Mouse (Mus musculus): Measurements from ENCODE around the gene Abhd2. TPM values are rescaled to one million over a fixed set of nuclear protein-coding genes. Genes with fewer than 3 reads are reported as not detected.

Abhd2 gene
- polyA plus RNA-seq (2012; rRNA removed), result 12.8 and 13.5 TPM in 2 replicates

DNA sequence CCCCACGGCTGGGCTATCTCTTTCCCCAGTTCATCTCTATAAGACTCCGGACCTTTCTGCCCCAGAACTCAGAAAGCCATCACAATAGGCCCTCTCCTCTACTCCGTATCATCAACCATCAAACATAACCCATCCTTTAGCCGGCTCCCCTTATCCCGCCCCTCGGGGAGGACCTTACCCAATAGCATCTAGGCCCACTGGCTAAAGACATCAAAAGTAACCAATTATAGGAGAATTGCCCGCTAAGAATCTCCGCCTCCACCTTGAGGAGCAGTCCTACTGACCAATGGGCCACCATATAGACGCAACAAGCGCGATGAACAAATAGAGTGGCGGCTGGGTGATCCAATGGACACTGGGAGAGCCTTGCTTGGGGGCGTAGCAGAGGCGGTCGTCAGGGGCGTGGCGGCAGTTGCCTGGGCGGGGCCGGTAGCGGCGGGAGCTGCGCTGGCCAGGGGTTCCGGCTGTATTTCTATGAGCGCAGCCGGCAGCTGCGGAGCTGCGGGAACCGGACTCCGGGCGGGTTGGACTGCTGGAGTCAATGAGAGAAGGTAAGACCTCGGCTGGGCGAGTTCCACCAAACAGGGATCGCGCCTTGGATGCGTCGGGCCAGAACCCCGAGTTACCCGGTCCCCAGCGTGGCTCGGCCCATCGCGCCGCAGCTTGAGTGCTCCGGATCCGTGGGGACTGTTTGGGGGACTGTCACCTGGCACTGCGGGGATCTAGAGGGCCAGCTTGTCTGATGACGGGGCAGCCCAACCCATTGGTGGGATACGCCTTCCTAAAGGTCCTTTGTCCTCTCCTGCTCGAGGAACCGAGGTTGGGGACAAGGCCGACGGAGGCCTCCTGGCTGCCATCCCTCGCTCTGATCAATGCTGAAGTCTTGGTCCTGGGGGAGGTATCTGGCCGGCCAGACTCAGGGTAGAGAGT lies at the start of gene Abhd2:
Abhd2 (plus strand) TSS at position 411 of the 930 bp plus-strand sequence.
- under 1% methylated on average over 54 of the region's 54 CpGs for WGBS
- peaks cover 18% of the 10 kb centered on the region; the same call in 1 of the 2 replicates for H3K4me1 ChIP-seq (ENCODE audit: control insufficient read depth, insufficient read depth, insufficient read length)
- no peaks in the 10 kb centered on the region for H3K36me3 ChIP-seq (ENCODE audit: control insufficient read depth, insufficient read depth, low read length)
- H3K4me3 ChIP-seq (ENCODE audit: extremely low read depth, insufficient read depth, insufficient read length), result peak within 1 kb of the TSS; percentile 91
- peak; percentile 98 to 100 for DNase-seq (ENCODE audit: low read depth in 1 of 2, low spot score in 2 of 2)
- TF ChIP-seq POLR2A (IDR thresholded peaks at IDR 0.05; ENCODE audit: low read depth, low read length) (no peak; the same call in 1 of the 2 replicates), CTCF (IDR thresholded peaks at IDR 0.05; ENCODE audit: extremely low read depth, insufficient read depth, insufficient read length, insufficient replicate concordance) (no peak)
- no peaks in the 10 kb centered on the region for H3K27me3 ChIP-seq (ENCODE audit: control insufficient read depth, insufficient read depth, low read length)
- peak within 1 kb of the TSS; percentile 65 for H3K27ac ChIP-seq (ENCODE audit: insufficient read depth, low read length)

DNA sequence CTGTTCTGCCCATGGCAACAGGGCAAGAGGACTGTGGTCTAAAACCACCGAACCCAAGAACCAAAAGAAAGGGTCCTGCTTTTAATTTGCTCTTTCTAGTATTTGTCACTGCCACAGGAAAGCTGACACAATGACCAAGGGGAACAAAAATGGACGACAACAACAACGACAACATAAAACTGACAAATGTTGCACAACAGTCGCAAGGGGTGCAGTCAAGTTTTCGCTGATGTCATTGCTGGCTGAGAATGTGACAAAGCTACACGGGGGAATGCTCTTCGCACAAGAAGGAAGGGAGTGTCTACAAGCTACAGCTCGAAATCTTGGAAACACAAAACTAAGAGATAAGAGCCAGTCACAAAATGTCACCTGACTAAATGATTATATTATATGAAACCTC lies 47.5 kb upstream of the Abhd2 start:
- no peak for DNase-seq (ENCODE audit: low read depth in 1 of 2, low spot score in 2 of 2)
- TF ChIP-seq POLR2A (IDR thresholded peaks at IDR 0.05; ENCODE audit: low read depth, low read length), result no peak
- TF ChIP-seq CTCF (IDR thresholded peaks at IDR 0.05; ENCODE audit: extremely low read depth, insufficient read depth, insufficient read length, insufficient replicate concordance), result no peak
- no peaks in the 10 kb centered on the region for H3K4me1 ChIP-seq (ENCODE audit: control insufficient read depth, insufficient read depth, insufficient read length)
- WGBS, result 66% methylated on average over 8 of the region's 8 CpGs
- no peak overlapping the region for H3K27ac ChIP-seq (ENCODE audit: insufficient read depth, low read length)
- H3K27me3 ChIP-seq (ENCODE audit: control insufficient read depth, insufficient read depth, low read length), result no peaks in the 10 kb centered on the region
- H3K4me3 ChIP-seq (ENCODE audit: extremely low read depth, insufficient read depth, insufficient read length), result no peak overlapping the region
- H3K36me3 ChIP-seq (ENCODE audit: control insufficient read depth, insufficient read depth, low read length), result no peaks in the 10 kb centered on the region

DNA sequence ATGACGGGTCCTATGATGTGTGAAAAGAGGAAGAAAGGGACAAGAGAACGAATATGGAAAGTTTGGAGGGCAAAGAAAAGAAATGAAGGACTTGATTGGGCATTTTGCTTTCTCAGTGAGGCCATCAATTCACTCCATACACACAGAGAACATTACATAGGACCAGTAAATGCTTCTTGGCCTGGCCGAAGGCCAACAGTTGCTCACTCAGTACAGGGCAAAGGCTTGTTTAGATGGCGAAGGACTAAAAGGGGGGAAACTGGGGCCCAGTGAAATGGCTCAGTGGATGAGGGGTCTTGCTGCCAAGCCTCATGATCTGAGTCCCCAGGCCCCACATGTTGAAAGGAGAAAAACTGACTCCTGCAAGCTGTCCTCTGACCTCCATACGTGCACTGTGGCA lies 46.8 kb upstream of the Abhd2 start:
- no peak overlapping the region for H3K4me3 ChIP-seq (ENCODE audit: extremely low read depth, insufficient read depth, insufficient read length)
- DNase-seq (ENCODE audit: low read depth in 1 of 2, low spot score in 2 of 2), result no peak
- no peak overlapping the region for H3K27ac ChIP-seq (ENCODE audit: insufficient read depth, low read length)
- H3K4me1 ChIP-seq (ENCODE audit: control insufficient read depth, insufficient read depth, insufficient read length), result no peaks in the 10 kb centered on the region
- TF ChIP-seq CTCF (IDR thresholded peaks at IDR 0.05; ENCODE audit: extremely low read depth, insufficient read depth, insufficient read length, insufficient replicate concordance), result no peak
- TF ChIP-seq POLR2A (IDR thresholded peaks at IDR 0.05; ENCODE audit: low read depth, low read length), result no peak
- H3K27me3 ChIP-seq (ENCODE audit: control insufficient read depth, insufficient read depth, low read length), result no peaks in the 10 kb centered on the region
- no peaks in the 10 kb centered on the region for H3K36me3 ChIP-seq (ENCODE audit: control insufficient read depth, insufficient read depth, low read length)
- 74% methylated on average over 5 of the region's 5 CpGs for WGBS

DNA sequence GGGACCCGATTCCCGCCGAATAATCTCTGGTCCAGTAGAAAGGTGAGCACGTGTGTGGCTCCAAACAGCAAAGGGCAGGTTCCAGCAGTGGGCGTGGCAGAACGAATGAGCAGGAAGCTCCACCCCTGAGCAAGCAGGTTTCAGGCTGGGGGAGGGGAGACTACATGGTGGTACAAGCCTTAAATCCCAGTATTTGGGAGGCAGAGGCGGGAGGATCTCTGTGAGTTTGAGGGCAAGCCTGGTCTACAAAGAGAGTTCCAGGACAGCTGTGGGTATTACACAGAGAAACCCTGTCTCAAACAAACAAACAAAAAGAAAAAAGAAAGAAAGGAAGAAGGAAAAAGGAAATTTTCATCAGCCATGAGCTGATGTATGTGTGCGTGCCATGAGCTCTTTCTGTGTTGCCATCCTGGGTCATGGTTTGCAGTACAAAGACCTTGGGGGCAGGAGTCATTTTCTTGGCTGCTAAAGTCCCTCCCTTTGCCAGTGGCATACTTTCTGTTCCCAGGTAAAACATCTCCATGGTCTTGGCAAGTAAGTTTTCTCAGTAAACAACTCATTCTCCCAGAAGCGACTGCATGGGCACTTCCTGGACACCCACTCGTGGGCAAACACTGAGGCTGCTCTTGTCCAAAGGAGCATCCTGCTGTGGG lies 46.0 kb upstream of the Abhd2 start:
- Histone ChIP-seq H3K4me3 (ENCODE audit: extremely low read depth, insufficient read depth, insufficient read length) (no peak overlapping the region), H3K4me1 (ENCODE audit: control insufficient read depth, insufficient read depth, insufficient read length) (no peaks in the 10 kb centered on the region), H3K27me3 (ENCODE audit: control insufficient read depth, insufficient read depth, low read length) (no peaks in the 10 kb centered on the region), H3K27ac (ENCODE audit: insufficient read depth, low read length) (no peak overlapping the region), H3K36me3 (ENCODE audit: control insufficient read depth, insufficient read depth, low read length) (no peaks in the 10 kb centered on the region)
- no peak for DNase-seq (ENCODE audit: low read depth in 1 of 2, low spot score in 2 of 2)
- TF ChIP-seq POLR2A (IDR thresholded peaks at IDR 0.05; ENCODE audit: low read depth, low read length), result no peak
- no peak for TF ChIP-seq CTCF (IDR thresholded peaks at IDR 0.05; ENCODE audit: extremely low read depth, insufficient read depth, insufficient read length, insufficient replicate concordance)
- WGBS, result 74% methylated on average over 7 of the region's 10 CpGs

DNA sequence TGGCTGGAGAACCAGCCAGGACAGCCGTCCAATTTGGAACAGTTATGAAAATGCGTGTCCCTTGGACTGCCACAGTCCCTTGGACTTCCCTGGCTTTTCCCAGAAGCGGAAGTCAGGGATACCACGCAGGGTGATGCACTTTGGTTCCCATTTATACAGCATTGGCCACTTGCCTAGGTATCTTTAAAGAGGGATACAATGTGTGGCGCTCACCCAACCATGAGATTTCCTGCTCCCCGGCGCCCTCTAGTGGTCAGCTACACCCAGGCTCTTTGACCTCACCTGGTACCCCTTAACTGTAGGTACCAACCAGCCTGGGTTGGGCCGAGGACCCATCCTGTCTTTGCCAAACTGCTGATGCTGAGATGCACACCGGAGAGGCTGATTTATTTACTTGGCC lies 44.5 kb upstream of the Abhd2 start:
- no peak for TF ChIP-seq POLR2A (IDR thresholded peaks at IDR 0.05; ENCODE audit: low read depth, low read length)
- TF ChIP-seq CTCF (IDR thresholded peaks at IDR 0.05; ENCODE audit: extremely low read depth, insufficient read depth, insufficient read length, insufficient replicate concordance), result peak; percentile 77; the same call in 1 of the 2 replicates
- no peaks in the 10 kb centered on the region for H3K27me3 ChIP-seq (ENCODE audit: control insufficient read depth, insufficient read depth, low read length)
- WGBS, result 29% methylated on average over 9 of the region's 9 CpGs
- H3K4me3 ChIP-seq (ENCODE audit: extremely low read depth, insufficient read depth, insufficient read length), result no peak overlapping the region
- DNase-seq (ENCODE audit: low read depth in 1 of 2, low spot score in 2 of 2), result peak; percentile 8 to 71
- H3K27ac ChIP-seq (ENCODE audit: insufficient read depth, low read length), result no peak overlapping the region
- no peaks in the 10 kb centered on the region for H3K36me3 ChIP-seq (ENCODE audit: control insufficient read depth, insufficient read depth, low read length)
- no peaks in the 10 kb centered on the region for H3K4me1 ChIP-seq (ENCODE audit: control insufficient read depth, insufficient read depth, insufficient read length)

DNA sequence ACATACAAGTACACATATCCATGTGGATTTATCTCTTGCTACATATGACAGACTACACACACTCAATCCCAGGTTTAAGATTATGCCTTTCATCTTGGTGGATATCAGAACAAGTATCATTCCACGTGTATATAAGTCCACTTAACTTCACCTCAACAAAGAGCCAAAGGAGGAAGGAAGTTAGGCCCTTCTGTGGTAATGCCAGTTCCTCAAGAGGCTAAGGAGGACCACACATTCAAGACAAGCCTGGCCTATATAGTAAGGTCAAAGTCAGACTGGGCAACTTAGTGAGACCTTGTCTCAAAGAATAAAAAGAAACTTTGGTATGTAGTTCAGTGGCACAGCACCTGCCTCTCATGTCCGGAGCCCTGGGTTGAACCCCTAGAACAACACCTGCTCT lies 41.4 kb upstream of the Abhd2 start:
- H3K36me3 ChIP-seq (ENCODE audit: control insufficient read depth, insufficient read depth, low read length), result no peaks in the 10 kb centered on the region
- no peak overlapping the region for H3K27ac ChIP-seq (ENCODE audit: insufficient read depth, low read length)
- 31% methylated on average over 2 of the region's 2 CpGs for WGBS
- no peak for DNase-seq (ENCODE audit: low read depth in 1 of 2, low spot score in 2 of 2)
- no peak overlapping the region for H3K4me3 ChIP-seq (ENCODE audit: extremely low read depth, insufficient read depth, insufficient read length)
- TF ChIP-seq POLR2A (IDR thresholded peaks at IDR 0.05; ENCODE audit: low read depth, low read length), result no peak
- no peak for TF ChIP-seq CTCF (IDR thresholded peaks at IDR 0.05; ENCODE audit: extremely low read depth, insufficient read depth, insufficient read length, insufficient replicate concordance)
- no peaks in the 10 kb centered on the region for H3K27me3 ChIP-seq (ENCODE audit: control insufficient read depth, insufficient read depth, low read length)
- no peaks in the 10 kb centered on the region for H3K4me1 ChIP-seq (ENCODE audit: control insufficient read depth, insufficient read depth, insufficient read length)

Measured in spleen, adult 2 months (tissue).